Mouse (Mus musculus) testis, adult 2 months (tissue): ENCODE data around the gene Dnhd1. TPM values are rescaled to one million over a fixed set of nuclear protein-coding genes. Genes with fewer than 3 reads are reported as not detected.

Experiments
- H3K27ac ChIP-seq: fragments of 200-500 bp; 2 replicates; pipeline ENCODE4 v1.5.1; 2012; ENCODE audit warnings: low read depth, low read length; ENCODE audit not compliant: control insufficient read depth, insufficient read depth
- H3K27me3 ChIP-seq: fragments of 200-500 bp; 2 replicates; pipeline ENCODE4 v1.6.1; 2012; ENCODE audit warnings: mild to moderate bottlenecking, low read length, moderate library complexity; ENCODE audit not compliant: control insufficient read depth, insufficient read depth
- H3K36me3 ChIP-seq: fragments of 200-500 bp; 2 replicates; pipeline ENCODE4 v1.6.1; 2012; ENCODE audit warnings: mild to moderate bottlenecking, low read length; ENCODE audit not compliant: control insufficient read depth, insufficient read depth
- H3K4me1 ChIP-seq: fragments of 200-500 bp; 2 replicates; pipeline ENCODE4 v1.6.1; 2012; ENCODE audit warnings: low read length; ENCODE audit not compliant: control insufficient read depth, insufficient read depth
- H3K4me3 ChIP-seq: fragments of 200-500 bp; 2 replicates; pipeline ENCODE4 v1.5.1; 2012; ENCODE audit warnings: low read depth, mild to moderate bottlenecking, low read length, moderate library complexity, mixed read lengths; ENCODE audit not compliant: control insufficient read depth
- CTCF ChIP-seq: fragments of 200-500 bp; IDR thresholded peaks from 2 replicates; pipeline ENCODE4 v1.5.1; 2012; ENCODE audit warnings: low read depth, mild to moderate bottlenecking, inconsistent platforms, low read length, moderate library complexity; ENCODE audit not compliant: control insufficient read depth, insufficient read depth, insufficient replicate concordance
- POLR2A ChIP-seq: fragments of 200-500 bp; IDR thresholded peaks from 2 replicates; pipeline ENCODE4 v1.6.1; 2012; ENCODE audit warnings: low read depth, mild to moderate bottlenecking, inconsistent platforms, low read length, moderate library complexity; ENCODE audit not compliant: control insufficient read depth
- polyA plus RNA-seq: library from polyadenylated mRNA; depleted of rRNA; stranded (reverse); fragments of >200 nt; gene quantifications from 2 replicates; pipeline ENCODE4 v1.2.3, GENCODE M21; 2012

Gene Dnhd1
- polyA plus RNA-seq, 1 experiment, result 31.7 TPM

DNA sequence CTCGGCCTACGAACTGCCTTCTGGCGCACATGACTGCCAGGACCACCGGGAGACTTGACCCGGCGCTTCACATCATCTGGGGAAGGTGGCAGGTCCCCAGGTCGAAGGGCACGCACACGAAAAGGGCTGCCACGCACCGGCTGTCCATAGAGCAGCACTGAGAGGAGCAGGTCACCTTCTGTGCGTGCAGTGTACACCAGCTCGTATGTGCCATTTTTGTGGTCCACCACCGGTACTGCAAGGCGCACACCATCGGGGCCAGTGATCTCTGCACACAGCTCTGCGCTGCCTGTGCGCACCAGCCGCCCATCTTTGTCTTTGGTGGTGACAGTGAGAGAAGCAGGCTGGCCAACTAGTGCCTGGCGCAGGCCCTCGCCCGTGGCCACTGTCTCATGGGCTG, 32.8 kb upstream of the Dnhd1 start:
- Histone ChIP-seq H3K4me1 (peaks cover 5% of the 10 kb centered on the region), H3K27me3 (no peaks in the 10 kb centered on the region), H3K36me3 (no peaks in the 10 kb centered on the region), H3K4me3 (no peak overlapping the region), H3K27ac (no peak overlapping the region)
- TF ChIP-seq CTCF, result no peak
- TF ChIP-seq POLR2A, result no peak

DNA sequence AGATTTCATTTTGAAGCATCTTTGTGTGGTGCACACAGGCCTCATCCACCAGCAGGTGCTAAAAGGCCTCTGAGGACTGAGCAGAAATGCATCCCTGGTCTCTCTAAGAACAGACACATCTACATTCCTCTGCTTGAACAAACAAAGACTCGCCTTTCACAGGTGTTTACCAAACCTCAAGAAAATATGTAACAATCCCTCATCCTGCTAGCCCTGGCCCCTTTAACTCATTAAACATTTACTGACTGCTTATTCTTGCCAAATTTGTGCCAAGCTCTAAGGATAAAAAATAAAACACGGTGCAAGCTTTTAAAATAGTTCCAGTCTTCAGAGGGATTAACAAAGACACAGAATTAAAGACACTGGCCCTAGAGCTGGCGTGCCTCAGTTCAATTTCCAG, 30.9 kb upstream of the Dnhd1 start:
- H3K36me3 ChIP-seq, result no peaks in the 10 kb centered on the region
- TF ChIP-seq POLR2A, result no peak
- no peak for TF ChIP-seq CTCF

DNA sequence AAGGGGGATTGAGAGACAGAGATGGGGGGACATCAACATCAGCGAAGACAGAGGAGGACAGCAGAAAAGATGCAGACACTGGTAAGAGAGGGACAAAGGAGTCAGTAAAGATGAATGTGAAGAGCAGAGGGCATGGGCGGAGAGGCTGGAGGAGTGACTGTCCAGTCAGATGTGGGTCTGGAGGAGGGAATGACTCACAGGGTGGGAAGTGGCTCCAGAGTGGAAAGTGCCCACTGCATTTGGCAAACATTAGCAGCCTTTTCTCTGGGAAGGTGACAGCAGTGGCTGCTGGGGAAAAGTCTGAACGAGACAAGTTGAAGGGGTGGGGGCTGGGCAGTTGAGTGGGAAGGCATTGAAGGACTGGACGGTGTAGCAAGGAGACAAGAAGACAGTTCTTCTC, 29.6 kb upstream of the Dnhd1 start:
- Histone ChIP-seq H3K36me3 (no peaks in the 10 kb centered on the region), H3K4me3 (no peak overlapping the region), H3K4me1 (peaks cover 5% of the 10 kb centered on the region), H3K27ac (no peak overlapping the region), H3K27me3 (no peaks in the 10 kb centered on the region)
- TF ChIP-seq POLR2A, result no peak
- no peak for TF ChIP-seq CTCF

More for the DNA sequence above, 30.9 kb upstream of the Dnhd1 start:
- Histone ChIP-seq H3K27ac (no peak overlapping the region), H3K27me3 (no peaks in the 10 kb centered on the region), H3K4me3 (no peak overlapping the region), H3K4me1 (peaks cover 5% of the 10 kb centered on the region)

DNA sequence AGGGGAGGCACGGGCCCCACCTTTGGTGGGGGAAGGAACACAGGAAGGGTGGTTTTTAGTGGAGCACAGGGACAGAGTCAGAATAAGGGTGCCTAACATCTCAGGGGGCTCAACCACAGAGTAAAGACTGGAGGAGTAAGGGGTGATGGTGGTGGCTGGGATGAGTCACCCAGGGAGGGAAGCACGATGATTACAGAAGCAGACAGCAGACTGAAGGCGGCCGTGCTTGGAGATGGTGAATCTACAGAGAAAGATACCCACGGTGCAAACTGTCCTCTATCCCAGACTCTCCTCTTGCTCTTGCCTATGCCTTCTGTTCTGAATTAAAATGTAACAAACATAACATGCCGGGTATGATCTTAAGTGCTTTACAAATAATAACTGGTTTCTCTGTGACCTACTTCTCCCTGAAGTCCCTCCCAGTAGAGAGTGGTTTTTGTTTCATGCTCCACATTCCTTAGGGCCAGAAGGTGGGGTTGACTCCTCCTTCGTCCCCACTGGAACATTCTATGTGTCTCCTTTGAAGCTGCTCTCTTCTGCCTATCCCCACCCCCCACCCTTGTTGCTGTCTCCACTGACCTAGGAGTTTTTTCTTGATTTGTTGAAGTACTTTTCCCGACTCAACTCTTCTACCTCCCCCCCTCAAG, 28.9 kb upstream of the Dnhd1 start:
- H3K36me3 ChIP-seq, result no peaks in the 10 kb centered on the region
- TF ChIP-seq CTCF (no peak), POLR2A (no peak)
- H3K4me3 ChIP-seq, result no peak overlapping the region
- H3K27me3 ChIP-seq, result no peaks in the 10 kb centered on the region
- peaks cover 5% of the 10 kb centered on the region for H3K4me1 ChIP-seq
- H3K27ac ChIP-seq, result no peak overlapping the region

DNA sequence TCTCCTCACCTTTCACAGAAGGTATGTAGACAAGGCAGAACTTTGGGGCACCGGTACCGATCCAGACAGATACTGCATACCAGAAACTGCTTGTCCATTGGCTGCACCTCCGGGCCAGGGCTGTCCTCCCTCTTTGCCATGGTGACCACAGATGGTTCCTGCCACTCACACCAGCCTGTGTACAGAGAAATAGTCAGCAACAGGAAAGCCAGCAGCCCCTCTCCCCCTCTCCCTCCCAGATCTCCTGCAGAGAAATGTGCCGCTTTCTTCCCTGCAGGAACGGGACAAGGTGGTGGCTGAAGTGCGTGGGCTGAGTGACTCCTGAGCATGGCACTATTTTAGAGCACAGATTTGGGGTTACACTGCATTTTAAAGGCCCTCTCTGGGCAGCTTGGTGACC, 25.2 kb upstream of the Dnhd1 start:
- H3K27me3 ChIP-seq, result no peaks in the 10 kb centered on the region
- peaks cover 5% of the 10 kb centered on the region for H3K4me1 ChIP-seq
- H3K36me3 ChIP-seq, result no peaks in the 10 kb centered on the region
- no peak overlapping the region for H3K27ac ChIP-seq
- no peak for TF ChIP-seq POLR2A
- TF ChIP-seq CTCF, result no peak
- H3K4me3 ChIP-seq, result no peak overlapping the region

DNA sequence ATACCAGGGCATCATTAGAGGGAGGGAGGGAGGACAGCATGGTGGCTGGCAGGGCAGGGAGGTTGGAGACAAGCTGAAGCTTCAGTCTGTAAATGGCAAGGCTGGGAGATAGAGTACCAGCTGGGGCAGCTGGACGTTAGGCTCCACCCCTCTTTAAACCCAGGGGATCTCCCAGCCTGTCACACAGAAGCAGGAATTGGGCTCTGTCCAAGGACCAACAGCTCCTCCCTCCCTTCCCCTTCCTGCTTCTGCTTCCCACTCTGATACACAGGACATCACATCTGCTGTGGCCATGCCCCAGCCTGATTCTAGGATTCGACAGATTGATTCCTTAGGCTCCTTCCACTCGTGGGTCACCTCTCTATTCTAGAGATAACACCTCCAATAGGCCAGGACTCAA, 22.0 kb upstream of the Dnhd1 start:
- Histone ChIP-seq H3K4me3 (no peak overlapping the region), H3K27ac (no peak overlapping the region), H3K4me1 (peaks cover 4% of the 10 kb centered on the region), H3K36me3 (no peaks in the 10 kb centered on the region), H3K27me3 (no peaks in the 10 kb centered on the region)
- TF ChIP-seq CTCF, result no peak
- TF ChIP-seq POLR2A, result no peak

DNA sequence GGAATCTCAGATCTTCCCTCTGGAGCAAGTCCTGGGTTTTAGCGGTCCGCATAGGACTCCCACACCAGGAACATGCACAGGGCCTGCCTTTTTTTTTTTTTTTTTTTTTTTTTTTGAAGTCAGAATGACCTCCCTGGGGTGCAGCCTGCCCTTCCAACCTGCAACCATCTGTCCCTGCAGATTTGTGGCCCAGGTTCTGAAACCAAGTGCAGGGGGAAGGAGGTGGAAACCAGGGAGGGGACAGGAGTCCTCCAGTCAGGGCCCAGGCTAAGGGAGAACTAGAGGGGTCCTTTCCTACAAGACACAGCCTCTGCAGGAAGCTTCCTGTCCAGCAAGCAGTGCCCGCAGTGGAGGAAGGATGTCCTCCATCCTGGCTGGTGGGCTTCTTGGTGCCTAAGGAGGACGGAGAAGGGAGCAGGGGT, 18.1 kb upstream of the Dnhd1 start:
- Histone ChIP-seq H3K36me3 (no peaks in the 10 kb centered on the region), H3K27ac (no peak overlapping the region), H3K4me3 (no peak overlapping the region; the same call in 1 of the 2 replicates), H3K27me3 (no peaks in the 10 kb centered on the region; the same call in 1 of the 2 replicates), H3K4me1 (peaks cover 7% of the 10 kb centered on the region)
- TF ChIP-seq POLR2A (no peak), CTCF (no peak)
